Comparison of ENCODE assay signal across 14 mouse cellular contexts in the genomic region with DNA sequence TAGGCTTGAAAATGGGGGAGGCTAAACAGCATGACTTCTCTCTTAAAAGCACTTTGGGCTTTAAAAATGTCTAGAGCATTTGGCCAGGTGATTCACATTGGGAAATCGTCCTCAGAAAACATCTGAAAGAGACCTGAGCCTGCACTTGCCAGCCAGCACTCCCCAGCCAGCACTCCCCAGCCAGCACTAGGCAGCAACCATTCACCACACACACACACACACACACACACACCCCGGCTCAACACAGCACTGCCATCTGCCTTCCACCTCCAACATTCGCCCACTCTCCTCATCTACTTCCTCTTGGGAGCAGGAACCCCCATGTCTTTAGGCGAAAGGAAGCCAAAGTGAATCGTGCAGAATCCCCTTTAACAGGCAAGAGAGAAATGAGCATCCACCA.
DNase-seq lines count a peak whose midpoint lies in the region.
"Had no signal": no experiment of that assay in that cellular context is flagged by ENCODE, and none has a peak within 500 bp of the region (broad histone marks: within the 10 kb centered on the region; RNA-seq: fewer than 3 reads in every experiment).

No protein-coding gene starts in this region.

- intact Hi-C loops in left cerebral cortex, postnatal 25 days (cut with DNase I) = loop anchor here (1.0 kb wide), 1 partner anchor 30 kb away; no protein-coding TSS in a partner anchor

- DNase-seq in right cerebral cortex, adult 18-20 months = peak; percentile 64
- DNase-seq in right cerebral cortex, postnatal 4 days = no peak
- peak; percentile 61 to 67 for DNase-seq in layer of hippocampus, adult 8-10 months (ENCODE audit: low spot score in 2 of 2)
- DNase-seq in left cerebral cortex, postnatal 25 days (ENCODE audit: low spot score in 2 of 2) = peak; percentile 41 to 86
- DNase-seq in telencephalon, adult 2 months (ENCODE audit: low read depth, low spot score) = peak; percentile 79
- no peak for DNase-seq in heart, adult 8-10 months (ENCODE audit: low spot score)
- no peak for DNase-seq in adrenal gland, adult 18-20 months (ENCODE audit: low spot score in 2 of 2)
- no peak for DNase-seq in cerebellum, adult 18-20 months
- DNase-seq: adrenal gland, postnatal 10 days; gastrocnemius, postnatal 14 days; kidney, adult 18-20 months; kidney, postnatal 36 days; lung, adult 2 months; thymus, postnatal 14 days had no signal

Comparison
In these comparisons a context has a peak if more than half of its experiments do, and no peak if none do; other contexts are left out.
1. DNase-seq: peak in right cerebral cortex, adult 18-20 months (single experiment), layer of hippocampus, adult 8-10 months (2 of 2), left cerebral cortex, postnatal 25 days (2 of 2) and telencephalon, adult 2 months (single experiment); none in right cerebral cortex, postnatal 4 days (single experiment), heart, adult 8-10 months (single experiment), adrenal gland, adult 18-20 months (0 of 2) and cerebellum, adult 18-20 months (0 of 2).